Mouse (Mus musculus) kidney, adult 18-20 months (tissue): ENCODE data around the gene Ifitm1.

Experiments
- DNase-seq: peaks from one replicate; pipeline ENCODE4 v3.0.0; 2021

Ifitm1 gene

DNA sequence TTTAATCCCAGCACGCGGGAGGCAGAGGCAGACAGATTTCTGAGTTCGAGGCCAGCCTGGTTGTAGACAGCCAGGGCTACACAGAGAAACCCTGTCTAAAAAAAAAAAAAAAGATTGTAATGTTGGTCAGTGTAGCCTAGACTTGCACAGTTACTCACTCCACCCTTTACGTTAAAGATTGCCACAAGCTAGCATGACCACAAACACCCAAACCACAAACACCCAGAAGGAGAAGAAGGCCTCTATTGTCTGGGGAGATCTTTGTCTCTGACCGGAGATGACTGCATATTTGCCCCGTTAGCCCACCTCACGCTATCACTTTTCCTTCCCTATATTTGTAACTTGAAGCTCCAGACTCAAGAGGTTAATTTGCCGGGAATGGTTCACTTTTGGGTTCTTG, 14.7 kb downstream of the Ifitm1 start:
- DNase-seq: no peak

DNA sequence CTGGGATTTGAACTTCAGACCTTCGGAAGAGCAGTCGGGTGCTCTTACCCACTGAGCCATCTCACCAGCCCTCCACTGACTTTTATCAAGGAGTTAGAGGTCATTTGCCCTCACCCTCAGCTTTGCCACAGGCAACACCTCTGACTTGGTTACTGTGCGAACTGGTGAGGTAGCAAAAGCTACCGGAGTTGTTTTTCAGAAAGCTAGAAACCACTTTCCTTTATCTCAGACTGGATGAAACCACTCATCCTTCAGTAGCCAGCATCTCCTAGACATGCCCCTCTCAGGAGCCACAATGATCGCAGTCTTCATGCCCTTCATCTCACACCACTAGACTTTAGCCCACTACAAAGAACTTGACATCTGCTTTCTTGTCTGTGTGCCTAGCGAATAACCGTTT, 15.9 kb downstream of the Ifitm1 start:
- DNase-seq: no peak

- no peak for DNase-seq
Observed at GRCm38 (mm10) chr7:140987182-140988138, 20.4 kb downstream of the Ifitm1 start.

DNA sequence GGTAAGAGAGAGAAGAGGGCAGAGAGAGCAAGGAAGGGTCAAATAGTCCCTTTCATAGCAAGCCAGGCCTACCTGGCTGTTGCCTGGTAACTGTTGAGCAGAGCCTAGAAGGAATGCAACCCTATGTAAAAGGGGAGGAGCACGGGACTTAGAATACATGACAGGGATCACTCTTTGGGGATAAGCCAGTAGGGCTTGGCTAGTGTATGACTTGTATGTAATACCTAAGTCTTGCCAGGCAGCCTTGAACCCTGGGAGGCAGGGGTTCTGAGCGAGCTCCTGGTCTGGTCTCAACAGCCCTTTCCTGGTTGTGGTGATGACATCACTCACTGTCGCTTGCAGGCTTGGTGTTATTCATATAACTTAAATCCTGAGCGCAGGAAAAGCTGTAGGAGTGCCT, 22.0 kb downstream of the Ifitm1 start:
- no peak for DNase-seq

GRCm38 (mm10) chr7:140990185-140990584, 23.2 kb downstream of the Ifitm1 start:
- DNase-seq: no peak

DNA sequence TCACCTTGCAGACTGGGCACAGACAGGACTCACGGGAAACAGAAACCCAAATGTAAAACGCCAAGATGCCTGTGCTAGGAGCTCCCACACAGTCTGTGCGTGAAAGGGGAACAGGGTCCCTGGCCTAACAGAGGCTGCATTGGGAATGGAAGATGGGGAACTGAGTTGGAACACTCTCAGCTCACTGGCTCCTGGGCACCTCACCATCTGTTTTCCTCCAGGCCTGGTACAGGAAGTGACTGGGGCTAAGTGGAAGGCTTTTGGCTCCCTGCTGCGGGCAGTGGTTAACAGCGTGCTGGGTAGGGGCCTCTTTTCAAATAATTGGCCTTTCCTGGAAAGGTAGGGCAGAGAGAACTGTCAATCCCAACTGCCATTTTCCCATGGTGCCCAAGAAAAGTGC, 23.6 kb downstream of the Ifitm1 start:
- DNase-seq: no peak

GRCm38 (mm10) chr7:140991117-140991689, 24.2 kb downstream of the Ifitm1 start:
- DNase-seq: no peak

GRCm38 (mm10) chr7:140997817-140998216, 30.8 kb downstream of the Ifitm1 start:
- no peak for DNase-seq

GRCm38 (mm10) chr7:140998853-140999700, 32.1 kb downstream of the Ifitm1 start:
- DNase-seq: no peak

GRCm38 (mm10) chr7:141000881-141001708, 34.1 kb downstream of the Ifitm1 start:
- no peak for DNase-seq

GRCm38 (mm10) chr7:141003248-141004010, 36.4 kb downstream of the Ifitm1 start:
- no peak for DNase-seq

DNA sequence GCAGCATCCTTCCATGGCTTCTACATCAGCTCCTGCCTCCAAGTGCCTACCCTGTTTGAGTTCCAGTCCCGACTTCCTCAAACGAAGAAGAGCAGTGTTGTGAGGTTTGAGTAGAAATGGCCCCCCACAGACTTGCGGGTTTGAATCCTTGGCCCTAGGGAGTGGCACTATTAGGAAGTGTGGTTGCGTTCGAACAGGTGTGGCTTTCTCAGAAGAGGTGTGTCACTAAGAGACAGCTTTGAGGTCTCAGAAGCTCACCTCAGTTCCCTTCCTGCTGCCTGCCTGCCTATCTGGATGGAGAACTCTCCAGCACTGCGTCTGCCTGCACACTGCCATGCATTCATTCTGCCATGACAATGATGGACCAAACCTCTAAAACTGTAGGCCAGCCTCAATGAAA, 39.4 kb downstream of the Ifitm1 start:
- DNase-seq: no peak

GRCm38 (mm10) chr7:141006914-141007313, 39.9 kb downstream of the Ifitm1 start:
- DNase-seq: no peak

DNA sequence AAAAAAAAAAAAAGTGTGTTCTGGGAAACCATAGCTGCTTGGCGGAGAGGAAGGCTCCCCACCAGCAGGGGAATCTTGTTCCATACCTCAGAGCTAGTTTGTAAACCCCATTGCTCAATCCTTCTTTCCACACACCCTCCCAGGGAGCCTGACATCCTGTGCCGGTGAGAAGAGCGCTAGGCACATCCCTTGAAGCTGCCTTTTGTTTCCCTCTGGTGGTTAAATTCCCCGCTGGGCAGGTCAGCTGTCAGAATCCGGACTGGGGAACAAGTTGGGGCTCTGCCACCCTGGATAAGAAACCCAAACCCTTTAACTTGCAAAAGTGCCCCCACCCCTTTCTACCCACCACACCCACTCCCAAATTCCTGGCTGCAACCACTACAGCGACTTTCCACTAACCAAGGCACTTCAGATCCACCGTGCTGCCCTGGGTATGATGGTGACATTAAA, 41.3 kb downstream of the Ifitm1 start:
- DNase-seq: no peak

DNA sequence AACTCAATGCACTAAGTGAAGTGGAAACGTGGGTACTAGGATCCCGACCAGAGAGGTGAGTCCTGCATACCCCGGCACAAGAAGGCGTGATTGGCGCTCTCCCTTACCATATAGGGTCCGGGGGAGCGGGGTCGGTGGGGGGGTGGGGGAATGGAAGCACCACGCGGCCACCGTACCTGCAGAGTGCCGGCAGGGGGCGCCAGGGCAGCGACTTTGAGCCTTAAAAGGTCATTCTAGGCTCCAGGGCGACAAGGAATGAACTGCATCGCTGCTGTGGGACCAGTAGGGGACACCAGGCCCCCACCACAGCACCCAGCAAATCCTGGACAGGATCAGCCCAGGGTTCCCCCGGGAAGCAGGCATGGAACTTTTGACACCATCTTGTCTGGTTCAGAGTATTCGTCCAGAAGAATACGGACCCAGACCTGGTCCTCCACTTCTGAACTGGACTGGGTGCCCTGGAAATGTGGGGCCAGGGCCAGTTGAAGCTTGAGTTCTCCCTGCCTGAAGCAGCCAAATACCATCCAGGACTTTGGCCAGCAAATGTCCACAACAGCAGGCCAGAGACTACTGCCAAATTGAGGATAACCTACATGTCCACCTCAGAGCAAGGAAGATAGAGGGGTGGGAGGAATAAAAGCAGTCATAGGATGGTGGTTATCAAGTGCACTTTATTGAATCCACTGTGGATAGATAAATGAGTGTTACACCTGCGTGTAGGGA, 42.1 kb downstream of the Ifitm1 start:
- DNase-seq: peak; percentile 84

DNA sequence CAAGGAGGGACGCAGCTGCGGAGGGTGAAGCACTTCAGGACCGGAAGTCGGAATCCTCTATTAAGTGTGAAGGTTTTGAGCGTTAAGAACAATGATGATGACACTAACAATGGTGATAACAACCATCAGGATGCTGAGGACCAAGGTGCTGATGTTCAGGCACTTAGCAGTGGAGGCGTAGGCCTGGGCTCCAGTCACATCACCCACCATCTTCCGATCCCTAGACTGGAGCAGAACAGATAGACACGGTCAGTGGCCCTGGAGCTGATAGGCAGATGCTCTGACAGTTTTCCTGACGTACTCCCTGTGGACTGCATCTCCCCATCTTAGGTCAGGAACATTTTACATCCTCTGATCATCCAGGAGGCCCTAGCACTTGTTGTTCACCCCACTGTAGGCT, 42.6 kb downstream of the Ifitm1 start:
- no peak for DNase-seq

- peak; percentile 59 for DNase-seq
Observed at GRCm38 (mm10) chr7:141010593-141010992, 43.6 kb downstream of the Ifitm1 start, which contains the start of gene Ifitm3. Gene Ifitm3 (minus strand): TSS chr7:141010770.

GRCm38 (mm10) chr7:141011238-141011770, 44.3 kb downstream of the Ifitm1 start:
- DNase-seq: no peak

- DNase-seq: no peak
Observed at GRCm38 (mm10) chr7:141016707-141017697, 50.0 kb downstream of the Ifitm1 start.
